Mouse (Mus musculus) bone marrow, adult 2 months (tissue): ENCODE measurements around the gene D430042O09Rik.

Experiments used
- CTCF ChIP-seq: fragments of 200-500 bp; IDR thresholded peaks from 2 replicates; pipeline ENCODE4 v1.5.1; 2011; ENCODE audit warnings: low read length, control low read depth; ENCODE audit not compliant: control insufficient read depth, insufficient read depth
- POLR2A ChIP-seq: fragments of 200-500 bp; IDR thresholded peaks from 2 replicates; pipeline ENCODE4 v1.6.1; 2011; ENCODE audit warnings: low read depth, mild to moderate bottlenecking, control low read depth, low read length, borderline replicate concordance; ENCODE audit not compliant: control insufficient read depth

DNA sequence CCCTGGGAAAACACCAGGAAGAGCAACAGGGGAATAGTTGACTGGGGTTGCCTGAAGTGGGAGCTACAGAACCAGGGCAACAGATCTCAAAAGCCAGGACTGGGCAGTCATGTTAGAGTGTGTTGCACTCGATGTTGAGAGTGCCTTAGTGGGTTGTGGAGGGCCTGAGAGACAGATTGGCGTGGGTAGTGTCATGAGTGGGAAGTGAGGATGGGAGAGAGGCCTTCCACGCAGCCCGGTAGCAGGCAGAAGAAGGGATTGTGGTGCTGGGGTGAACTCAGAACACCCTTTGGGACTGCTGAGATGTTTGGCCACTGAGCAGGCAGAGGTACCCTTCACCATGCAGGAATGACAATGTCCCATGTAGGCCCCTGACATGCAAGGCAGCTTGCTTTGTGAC lies 189.4 kb downstream of the D430042O09Rik start:
- TF ChIP-seq CTCF (no peak), POLR2A (no peak)
